Mouse (Mus musculus): ENCODE data around the gene Dazl.
A peak's percentile ranks its signal among the peaks of the same experiment; 100 is the strongest.

The Dazl gene

GRCm38 (mm10) chr17:50293241-50293731 is at the start of gene Dazl:
Gene Dazl, minus strand, starts transcription at chr17:50293636.
- no peak for DNase-seq

GRCm38 (mm10) chr17:50341850-50342544 is 48.6 kb upstream of the Dazl start:
- DNase-seq, result peak; percentile 11

- DNase-seq, result no peak
Measured at GRCm38 (mm10) chr17:50338901-50339300, 45.5 kb upstream of the Dazl start.

GRCm38 (mm10) chr17:50335776-50336175 is 42.3 kb upstream of the Dazl start:
- DNase-seq, result no peak

GRCm38 (mm10) chr17:50334694-50335093 is 41.3 kb upstream of the Dazl start:
- no peak for DNase-seq

GRCm38 (mm10) chr17:50332012-50332300 is 38.5 kb upstream of the Dazl start:
- DNase-seq, result no peak

GRCm38 (mm10) chr17:50331171-50332011 is 38.0 kb upstream of the Dazl start:
- no peak for DNase-seq

GRCm38 (mm10) chr17:50330245-50330644 is 36.8 kb upstream of the Dazl start:
- DNase-seq, result no peak

GRCm38 (mm10) chr17:50324658-50325057 is 31.2 kb upstream of the Dazl start:
- no peak for DNase-seq

GRCm38 (mm10) chr17:50318810-50319209 is 25.4 kb upstream of the Dazl start:
- DNase-seq, result no peak

GRCm38 (mm10) chr17:50316216-50317150 is 23.0 kb upstream of the Dazl start:
- DNase-seq, result no peak

GRCm38 (mm10) chr17:50310148-50310802 is 16.8 kb upstream of the Dazl start:
- peak; percentile 5 for DNase-seq

- DNase-seq, result no peak
Measured at GRCm38 (mm10) chr17:50309512-50310072, 16.2 kb upstream of the Dazl start.

GRCm38 (mm10) chr17:50308880-50309279 is 15.4 kb upstream of the Dazl start:
- DNase-seq, result no peak

GRCm38 (mm10) chr17:50308059-50308647 is 14.7 kb upstream of the Dazl start:
- DNase-seq, result no peak

GRCm38 (mm10) chr17:50302867-50303266 is 9.4 kb upstream of the Dazl start:
- DNase-seq, result no peak

GRCm38 (mm10) chr17:50300171-50300841 is 6.9 kb upstream of the Dazl start:
- no peak for DNase-seq

GRCm38 (mm10) chr17:50298821-50299220 is 5.4 kb upstream of the Dazl start:
- DNase-seq, result no peak

- DNase-seq, result peak; percentile 16
Measured at GRCm38 (mm10) chr17:50294726-50295125, 1.3 kb upstream of the Dazl start.

- DNase-seq, result peak; percentile 95
Measured at GRCm38 (mm10) chr17:50292661-50293171, 720 bp downstream of the Dazl start.

Data from retina, postnatal 1 day (tissue).